19 mouse cellular contexts compared by ENCODE assay signal in genomic region chr5:66355147-66355546, GRCm38 (mm10).
DNase-seq lines count a peak whose midpoint lies in the region; ATAC-seq lines count a peak whose summit lies in the region.
"Had no signal": no experiment of that assay in that cellular context is flagged by ENCODE, and none has a peak within 500 bp of the region (broad histone marks: within the 10 kb centered on the region; RNA-seq: fewer than 3 reads in every experiment).

No protein-coding gene starts in this region.

- DNase-seq in frontal cortex, postnatal 14 days (ENCODE audit: low spot score in 2 of 2) = no peak
- DNase-seq in brain, adult 2 months (ENCODE audit: low read depth, low spot score) = peak; percentile 51
- no peak for DNase-seq in adrenal gland, adult 18-20 months (ENCODE audit: low spot score in 2 of 2)
- DNase-seq: adrenal gland, adult 2 months; adrenal gland, adult 8-10 months; adrenal gland, postnatal 10 days; adrenal gland, postnatal 14 days; adrenal gland, postnatal 25 days; adrenal gland, postnatal 36 days; B cell, adult 2 months; cerebellum, adult 11 months; cerebellum, adult 11-12 months; cerebellum, adult 18-20 months; cerebellum, adult 2 months; cerebellum, adult 8-10 months had no signal

- ATAC-seq in frontal cortex, adult (ENCODE audit: low TSS enrichment) = peak; percentile 67
- ATAC-seq: activated CD4-positive, CD25-positive, alpha-beta regulatory T cell, adult 4 months; CD4-positive, CD25-positive, alpha-beta regulatory T cell, adult 4 months; Patski had no signal
